In genomic region chr12:79945899-79946298, GRCm38 (mm10) we compare ENCODE assay signal across 14 mouse cellular contexts.
DNase-seq lines count a peak whose midpoint lies in the region; ATAC-seq and TF ChIP-seq lines count a peak whose summit lies in the region.
"Had no signal": no experiment of that assay in that cellular context is flagged by ENCODE, and none has a peak within 500 bp of the region (broad histone marks: within the 10 kb centered on the region; RNA-seq: fewer than 3 reads in every experiment).

No protein-coding gene starts in this region.

- no peak for ATAC-seq in heart, postnatal 0 days (ENCODE audit: insufficient read depth, low read depth)
- no peak for ATAC-seq in midbrain, embryonic 16.5 days
- ATAC-seq in intestine, embryonic 14.5 days (replicated peaks; ENCODE audit: low FRiP score, low TSS enrichment, low read depth) = no peak
- ATAC-seq in midbrain, embryonic 13.5 days = no peak
- ATAC-seq: CD4-positive, CD25-positive, alpha-beta regulatory T cell, adult 4 months; forebrain, embryonic 15.5 days; Patski had no signal

- H3K27ac ChIP-seq in heart, postnatal 0 days (ENCODE audit: low read depth) = peak overlapping the region; percentile 68; the same call in 1 of the 2 replicates
- H3K27ac ChIP-seq in midbrain, embryonic 10.5 days (replicated peaks) = peak overlapping the region; percentile 83
- H3K27ac ChIP-seq in midbrain, embryonic 16.5 days (ENCODE audit: low read length) = no peak overlapping the region
- H3K27ac ChIP-seq in intestine, embryonic 14.5 days (ENCODE audit: low read depth) = peak overlapping the region; percentile 95
- H3K27ac ChIP-seq in small intestine, adult 2 months (ENCODE audit: insufficient read depth, low read depth, low read length) = peak overlapping the region; percentile 85
- no peak overlapping the region for H3K27ac ChIP-seq in midbrain, embryonic 13.5 days
- H3K27ac ChIP-seq: forebrain, embryonic 15.5 days had no signal

- no peak overlapping the region for H3K4me3 ChIP-seq in heart, postnatal 0 days (ENCODE audit: low read depth, low read length)
- H3K4me3 ChIP-seq in midbrain, embryonic 10.5 days = no peak overlapping the region
- no peak overlapping the region for H3K4me3 ChIP-seq in midbrain, embryonic 16.5 days (ENCODE audit: low read depth, low read length)
- no peak overlapping the region for H3K4me3 ChIP-seq in intestine, embryonic 14.5 days (ENCODE audit: low read depth, low read length)
- no peak overlapping the region for H3K4me3 ChIP-seq in small intestine, adult 2 months (ENCODE audit: low read depth, low read length)
- no peak overlapping the region for H3K4me3 ChIP-seq in midbrain, embryonic 13.5 days (replicated peaks)
- H3K4me3 ChIP-seq: forebrain, embryonic 15.5 days had no signal

- no peak for TF ChIP-seq POLR2A in small intestine, adult 2 months (IDR thresholded peaks at IDR 0.05; ENCODE audit: low read depth, low read length)

- TF ChIP-seq EP300 in heart, postnatal 0 days (IDR thresholded peaks at IDR 0.05; ENCODE audit: low read depth) = no peak

- H3K4me1 ChIP-seq in heart, postnatal 0 days (ENCODE audit: control insufficient read depth, insufficient read depth) = peaks cover 8% of the 10 kb centered on the region; the same call in 1 of the 2 replicates
- H3K4me1 ChIP-seq in midbrain, embryonic 10.5 days = peaks cover 64% of the 10 kb centered on the region
- H3K4me1 ChIP-seq in midbrain, embryonic 16.5 days (ENCODE audit: control insufficient read depth, insufficient read depth, low read length) = 0 out of 2 replicates have a peak, but pooled peaks cover 3% of the 10 kb centered on the region
- peaks cover 65% of the 10 kb centered on the region for H3K4me1 ChIP-seq in intestine, embryonic 14.5 days (replicated peaks; ENCODE audit: control insufficient read depth, insufficient read depth, low read length)
- H3K4me1 ChIP-seq in small intestine, adult 2 months (ENCODE audit: control insufficient read depth, insufficient read depth, insufficient read length, low read length) = peaks cover 14% of the 10 kb centered on the region
- peaks cover 20% of the 10 kb centered on the region for H3K4me1 ChIP-seq in midbrain, embryonic 13.5 days (replicated peaks)
- H3K4me1 ChIP-seq: forebrain, embryonic 15.5 days had no signal

- H3K9me3 ChIP-seq in heart, postnatal 0 days (replicated peaks; ENCODE audit: control insufficient read depth, low read length) = no peaks in the 10 kb centered on the region
- no peaks in the 10 kb centered on the region for H3K9me3 ChIP-seq in midbrain, embryonic 10.5 days (replicated peaks)
- H3K9me3 ChIP-seq in midbrain, embryonic 16.5 days (replicated peaks; ENCODE audit: control insufficient read depth, low read length, poor library complexity, severe bottlenecking) = no peaks in the 10 kb centered on the region
- H3K9me3 ChIP-seq in intestine, embryonic 14.5 days (ENCODE audit: control insufficient read depth, low read length) = no peaks in the 10 kb centered on the region
- H3K9me3 ChIP-seq in midbrain, embryonic 13.5 days = no peaks in the 10 kb centered on the region
- H3K9me3 ChIP-seq: forebrain, embryonic 15.5 days had no signal

- no peaks in the 10 kb centered on the region for H3K36me3 ChIP-seq in heart, postnatal 0 days (replicated peaks; ENCODE audit: control insufficient read depth, insufficient read depth, low read length)
- no peaks in the 10 kb centered on the region for H3K36me3 ChIP-seq in midbrain, embryonic 10.5 days
- no peaks in the 10 kb centered on the region for H3K36me3 ChIP-seq in midbrain, embryonic 16.5 days (ENCODE audit: control insufficient read depth, insufficient read depth, low read length)
- no peaks in the 10 kb centered on the region for H3K36me3 ChIP-seq in intestine, embryonic 14.5 days (ENCODE audit: control insufficient read depth, insufficient read depth, low read length)
- no peaks in the 10 kb centered on the region for H3K36me3 ChIP-seq in small intestine, adult 2 months (ENCODE audit: control insufficient read depth, insufficient read depth, low read length)
- H3K36me3 ChIP-seq in midbrain, embryonic 13.5 days = no peaks in the 10 kb centered on the region
- H3K36me3 ChIP-seq: forebrain, embryonic 15.5 days had no signal

- no peaks in the 10 kb centered on the region for H3K27me3 ChIP-seq in heart, postnatal 0 days (ENCODE audit: control insufficient read depth, insufficient read depth, low read length)
- H3K27me3 ChIP-seq in midbrain, embryonic 10.5 days (ENCODE audit: low read depth, poor library complexity, severe bottlenecking) = peaks cover 50% of the 10 kb centered on the region
- no peaks in the 10 kb centered on the region for H3K27me3 ChIP-seq in midbrain, embryonic 16.5 days (ENCODE audit: control insufficient read depth, insufficient read depth, low read depth, low read length)
- no peaks in the 10 kb centered on the region for H3K27me3 ChIP-seq in intestine, embryonic 14.5 days (replicated peaks; ENCODE audit: control insufficient read depth, insufficient read depth, low read length)
- H3K27me3 ChIP-seq in small intestine, adult 2 months (ENCODE audit: control insufficient read depth, insufficient read depth, low read length) = no peaks in the 10 kb centered on the region
- H3K27me3 ChIP-seq in midbrain, embryonic 13.5 days = no peaks in the 10 kb centered on the region
- H3K27me3 ChIP-seq: forebrain, embryonic 15.5 days; Patski had no signal

- no peak overlapping the region for H3K4me2 ChIP-seq in heart, postnatal 0 days (ENCODE audit: low read depth, low read length)
- no peak overlapping the region for H3K4me2 ChIP-seq in midbrain, embryonic 16.5 days (ENCODE audit: low read length)
- H3K4me2 ChIP-seq in intestine, embryonic 14.5 days (ENCODE audit: low read length) = no peak overlapping the region
- no peak overlapping the region for H3K4me2 ChIP-seq in midbrain, embryonic 13.5 days (replicated peaks)
- H3K4me2 ChIP-seq: forebrain, embryonic 15.5 days had no signal

- no peak for TF ChIP-seq CTCF in heart, postnatal 0 days (IDR thresholded peaks at IDR 0.05; ENCODE audit: low read depth)
- TF ChIP-seq CTCF in small intestine, adult 2 months (IDR thresholded peaks at IDR 0.05; ENCODE audit: extremely low read depth, insufficient read length, insufficient replicate concordance, low read depth, low read length) = no peak

- 92% methylated on average over 4 of the region's 4 CpGs for WGBS in heart, postnatal 0 days
- WGBS in midbrain, embryonic 10.5 days = 94% methylated on average over 4 of the region's 4 CpGs
- WGBS in midbrain, embryonic 16.5 days = 84% methylated on average over 4 of the region's 4 CpGs
- 73% methylated on average over 4 of the region's 4 CpGs for WGBS in intestine, embryonic 14.5 days
- WGBS in small intestine, adult 2 months = 88% methylated on average over 4 of the region's 4 CpGs
- 85% methylated on average over 4 of the region's 4 CpGs for WGBS in midbrain, embryonic 13.5 days

- no peak overlapping the region for H3K9ac ChIP-seq in heart, postnatal 0 days (replicated peaks; ENCODE audit: low read depth, low read length)
- no peak overlapping the region for H3K9ac ChIP-seq in midbrain, embryonic 16.5 days (ENCODE audit: low read depth, low read length)
- no peak overlapping the region for H3K9ac ChIP-seq in intestine, embryonic 14.5 days (ENCODE audit: low read length)
- H3K9ac ChIP-seq in midbrain, embryonic 13.5 days (replicated peaks) = no peak overlapping the region
- H3K9ac ChIP-seq: forebrain, embryonic 15.5 days had no signal

- no peak for DNase-seq in heart, postnatal 0 days (ENCODE audit: low spot score)
- DNase-seq in heart, postnatal 10 days = no peak
- no peak for DNase-seq in midbrain, embryonic 10.5 days (ENCODE audit: low spot score)
- no peak for DNase-seq in intestine, embryonic 14.5 days (ENCODE audit: low spot score)
- DNase-seq in left cerebral cortex, adult 18-20 months (ENCODE audit: low spot score in 2 of 2) = no peak
- DNase-seq: adrenal gland, postnatal 14 days; cerebellum, adult 11 months; midbrain, embryonic 14.5 days had no signal

- intact Hi-C loops in heart, postnatal 10 days (cut with DNase I) = loop anchor here (5.0 kb wide), 1 partner anchor 56 kb away; no protein-coding TSS in a partner anchor

Comparison
In these comparisons a context has a peak if more than half of its experiments do, and no peak if none do; other contexts are left out.
1. H3K27ac ChIP-seq: peak in heart, postnatal 0 days (single experiment), midbrain, embryonic 10.5 days (single experiment), intestine, embryonic 14.5 days (single experiment) and small intestine, adult 2 months (single experiment); none in midbrain, embryonic 16.5 days (single experiment) and midbrain, embryonic 13.5 days (single experiment).